Mouse (Mus musculus) colon, adult 2 months (tissue): Measurements from ENCODE around the gene Plin2. TPM values are rescaled to one million over a fixed set of nuclear protein-coding genes. Genes with fewer than 3 reads are reported as not detected.

ENCODE experiments used
- polyA plus RNA-seq: library from polyadenylated mRNA; depleted of rRNA; stranded (reverse); fragments of >200 nt; gene quantifications from 2 replicates; pipeline ENCODE4 v1.2.3, GENCODE M21; 2012; rRNA removed

Plin2 gene
- polyA plus RNA-seq, result 177 and 200 TPM in 2 replicates

GRCm38 (mm10) chr4:86669780-86670201 is at the start of gene Plin2:
Gene Plin2 (minus strand): TSS chr4:86670060.

DNA sequence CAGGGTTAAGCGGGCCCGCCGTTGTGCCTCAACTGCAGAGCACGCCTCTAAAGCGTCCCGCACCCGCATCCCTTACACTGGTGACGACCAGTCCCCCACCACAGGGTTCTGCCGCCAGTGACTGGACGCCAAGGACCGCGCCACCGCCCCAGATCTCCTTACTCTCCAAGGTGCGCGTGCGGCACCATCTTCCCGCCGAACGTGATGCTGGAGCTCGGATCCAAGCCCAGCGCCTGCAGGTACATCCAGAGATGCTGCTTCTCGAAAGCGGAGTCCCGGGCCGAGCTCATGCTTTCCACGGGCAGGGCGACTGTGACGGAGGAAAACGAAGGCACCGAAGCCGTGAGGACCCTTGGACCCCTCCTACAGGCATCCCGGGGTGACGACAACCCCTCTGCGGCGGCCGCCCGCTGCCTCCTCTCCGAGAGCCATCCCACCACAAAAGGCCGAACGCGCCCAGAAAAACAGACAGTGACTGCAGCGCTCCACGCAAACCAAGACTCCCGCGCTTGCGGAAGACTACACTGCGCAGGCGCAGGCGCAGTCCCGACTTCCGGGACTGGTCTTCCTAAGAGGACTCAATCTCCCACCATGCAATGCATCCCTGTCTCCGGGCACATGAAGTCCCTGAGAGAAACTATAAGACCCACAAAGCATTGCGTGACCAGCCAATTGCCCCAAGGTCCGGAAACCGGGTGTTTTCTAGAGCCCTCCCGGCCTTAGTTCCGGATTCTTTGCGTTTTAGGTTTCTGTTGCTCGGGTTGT is 58.2 kb downstream of the Plin2 start, which contains the start of gene Haus6:
Gene Haus6 (minus strand): TSS at position 532 of the 765 bp plus-strand sequence.

Other genes starting within 250 kb of the Plin2 start
- 0.06 TPM in 1 of 2 replicates, not detected in the other for gene Saxo1, start 111.7 kb downstream of the Plin2 start, polyA plus RNA-seq
- gene Rraga, start 94.4 kb downstream of the Plin2 start, polyA plus RNA-seq, result 31.3 and 31.9 TPM in 2 replicates
- 6.4 and 7.1 TPM in 2 replicates for gene Haus6, start 58.0 kb downstream of the Plin2 start, polyA plus RNA-seq
- 7.2 and 7.4 TPM in 2 replicates for gene Dennd4c, start 78.5 kb upstream of the Plin2 start, polyA plus RNA-seq
- gene Rps6, start 187.4 kb upstream of the Plin2 start, polyA plus RNA-seq, result 446 and 652 TPM in 2 replicates
- gene Acer2, start 204.3 kb upstream of the Plin2 start, polyA plus RNA-seq, result 4.6 and 6.2 TPM in 2 replicates